Mouse (Mus musculus): Measurements from ENCODE around the gene Gm20388. TPM values are rescaled to one million over a fixed set of nuclear protein-coding genes. Genes with fewer than 3 reads are reported as not detected.

Gene Gm20388
- polyA plus RNA-seq, 1 experiment from 2014 or later: not detected

GRCm38 (mm10) chr8:122287742-122288141, 2377.1 kb downstream of the Gm20388 start:
- no peaks in the 10 kb centered on the region for H3K9me3 ChIP-seq
- H3K27ac ChIP-seq (replicated peaks): peak overlapping the region; percentile 45
- WGBS: 57% methylated on average over 8 of the region's 8 CpGs
- ATAC-seq (ENCODE audit: extremely low read depth, insufficient number of reproducible peaks, low FRiP score, low TSS enrichment): no peak
- H3K36me3 ChIP-seq: peaks cover 30% of the 10 kb centered on the region
- peaks cover 97% of the 10 kb centered on the region for H3K4me1 ChIP-seq
- peak overlapping the region; percentile 90 for H3K4me2 ChIP-seq
- H3K27me3 ChIP-seq (replicated peaks): no peaks in the 10 kb centered on the region
- H3K9ac ChIP-seq: peak overlapping the region; percentile 65
- peak overlapping the region; percentile 6; the same call in 1 of the 2 replicates for H3K4me3 ChIP-seq

GRCm38 (mm10) chr8:122288344-122288743, 2377.7 kb downstream of the Gm20388 start:
- ATAC-seq (ENCODE audit: extremely low read depth, insufficient number of reproducible peaks, low FRiP score, low TSS enrichment): no peak
- H3K9ac ChIP-seq: peak overlapping the region; percentile 65
- H3K4me3 ChIP-seq: no peak overlapping the region; the same call in 1 of the 2 replicates
- H3K4me2 ChIP-seq: peak overlapping the region; percentile 90; the same call in 1 of the 2 replicates
- 65% methylated on average over 3 of the region's 3 CpGs for WGBS
- H3K27me3 ChIP-seq (replicated peaks): no peaks in the 10 kb centered on the region
- peaks cover 36% of the 10 kb centered on the region for H3K36me3 ChIP-seq
- H3K27ac ChIP-seq (replicated peaks): peak overlapping the region; percentile 45
- H3K4me1 ChIP-seq: peaks cover 100% of the 10 kb centered on the region
- H3K9me3 ChIP-seq: no peaks in the 10 kb centered on the region

DNA sequence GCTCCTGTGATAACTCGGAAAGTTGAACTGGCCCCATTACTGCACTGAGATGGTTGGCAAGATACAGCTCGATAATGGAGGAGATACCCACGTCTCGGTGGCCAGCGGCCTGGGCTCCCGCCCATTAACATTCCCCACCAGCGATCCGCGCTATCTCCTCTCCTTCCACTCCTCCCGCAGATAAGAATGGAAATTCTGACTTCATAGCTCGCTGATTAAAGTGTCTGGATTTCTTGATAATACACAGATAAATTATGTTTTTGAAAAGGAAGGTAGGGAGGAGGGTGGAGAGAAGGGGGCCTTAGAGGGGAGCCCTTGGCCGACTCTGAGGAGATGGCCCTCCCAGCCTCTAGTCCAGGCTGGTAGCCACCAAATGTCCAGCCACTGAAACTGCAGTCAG, 2380.4 kb downstream of the Gm20388 start:
- H3K4me1 ChIP-seq: peaks cover 100% of the 10 kb centered on the region

DNA sequence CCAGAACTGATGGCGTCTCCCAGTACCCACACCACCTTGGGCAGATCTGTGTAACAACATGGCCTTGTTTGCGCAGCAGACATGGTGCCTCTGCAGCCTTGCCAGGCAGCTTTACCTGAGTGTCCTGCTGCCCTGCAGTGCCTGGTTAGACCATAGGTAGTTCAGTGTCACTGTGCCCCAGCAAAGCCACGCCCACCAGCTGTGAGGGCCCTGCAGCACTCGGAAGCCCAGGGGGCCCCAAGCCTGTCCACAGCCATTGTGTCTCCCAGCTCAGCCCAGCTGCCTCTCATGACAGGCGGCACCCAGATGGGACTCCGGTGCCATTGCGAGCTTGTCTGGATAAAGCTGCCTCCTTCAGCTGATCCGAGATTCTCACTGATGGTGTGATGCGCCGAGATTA, 2380.9 kb downstream of the Gm20388 start:
- H3K27me3 ChIP-seq (replicated peaks): no peaks in the 10 kb centered on the region
- peak overlapping the region; percentile 8; the same call in 1 of the 2 replicates for H3K4me3 ChIP-seq
- ATAC-seq (ENCODE audit: extremely low read depth, insufficient number of reproducible peaks, low FRiP score, low TSS enrichment): no peak
- H3K4me1 ChIP-seq: peaks cover 100% of the 10 kb centered on the region
- peaks cover 37% of the 10 kb centered on the region for H3K36me3 ChIP-seq
- WGBS: 52% methylated on average over 10 of the region's 10 CpGs
- peak overlapping the region; percentile 46 for H3K4me2 ChIP-seq
- H3K27ac ChIP-seq (replicated peaks): peak overlapping the region; percentile 96
- H3K9ac ChIP-seq: peak overlapping the region; percentile 71
- no peaks in the 10 kb centered on the region for H3K9me3 ChIP-seq

More for the DNA sequence above, 2380.4 kb downstream of the Gm20388 start:
- Histone ChIP-seq H3K9ac (peak overlapping the region; percentile 71), H3K36me3 (peaks cover 37% of the 10 kb centered on the region), H3K27ac (replicated peaks) (peak overlapping the region; percentile 96), H3K9me3 (no peaks in the 10 kb centered on the region), H3K4me3 (peak overlapping the region; percentile 6; the same call in 1 of the 2 replicates), H3K4me2 (peak overlapping the region; percentile 46), H3K27me3 (replicated peaks) (no peaks in the 10 kb centered on the region)
- 22% methylated on average over 12 of the region's 12 CpGs for WGBS
- ATAC-seq (ENCODE audit: extremely low read depth, insufficient number of reproducible peaks, low FRiP score, low TSS enrichment): no peak

- H3K27me3 ChIP-seq (replicated peaks): no peaks in the 10 kb centered on the region
- no peak for ATAC-seq (ENCODE audit: extremely low read depth, insufficient number of reproducible peaks, low FRiP score, low TSS enrichment)
- peak overlapping the region; percentile 96 for H3K27ac ChIP-seq (replicated peaks)
- H3K4me1 ChIP-seq: peaks cover 100% of the 10 kb centered on the region
- no peaks in the 10 kb centered on the region for H3K9me3 ChIP-seq
- no peak overlapping the region for H3K4me3 ChIP-seq
- peak overlapping the region; percentile 43; the same call in 1 of the 2 replicates for H3K4me2 ChIP-seq
- WGBS: 36% methylated on average over 10 of the region's 10 CpGs
- peaks cover 33% of the 10 kb centered on the region for H3K36me3 ChIP-seq
- peak overlapping the region; percentile 65 for H3K9ac ChIP-seq
Measured at GRCm38 (mm10) chr8:122293484-122293883, 2382.8 kb downstream of the Gm20388 start.

DNA sequence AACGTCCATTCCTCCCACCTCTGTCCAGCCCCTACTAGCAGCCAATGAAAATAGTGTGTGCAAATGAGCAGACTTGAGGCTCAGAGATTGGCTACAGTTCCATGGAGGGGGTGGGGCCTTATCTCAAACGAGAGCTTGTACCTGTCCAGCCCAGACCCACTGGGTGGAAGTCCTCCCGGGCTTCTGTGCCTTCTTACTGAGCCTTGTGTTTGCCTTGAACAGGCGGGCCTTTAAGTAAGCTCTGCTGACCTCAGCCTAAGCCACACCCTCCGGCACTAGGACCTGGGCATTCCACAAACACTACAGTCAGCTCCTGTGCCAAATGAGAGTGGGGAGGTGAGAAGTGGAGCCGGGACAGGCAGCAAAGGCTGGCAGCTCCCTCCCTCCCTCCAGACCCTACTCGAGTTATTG, 2383.6 kb downstream of the Gm20388 start:
- peaks cover 28% of the 10 kb centered on the region for H3K36me3 ChIP-seq
- WGBS: 3% methylated on average over 7 of the region's 7 CpGs
- H3K9me3 ChIP-seq: no peaks in the 10 kb centered on the region
- H3K4me3 ChIP-seq: 0 out of 2 replicates have a peak overlapping the region, but pooled peaks have one; percentile 13
- peak overlapping the region; percentile 43 for H3K4me2 ChIP-seq
- peak overlapping the region; percentile 96 for H3K27ac ChIP-seq (replicated peaks)
- no peaks in the 10 kb centered on the region for H3K27me3 ChIP-seq (replicated peaks)
- H3K4me1 ChIP-seq: peaks cover 100% of the 10 kb centered on the region
- H3K9ac ChIP-seq: 0 out of 2 replicates have a peak overlapping the region, but pooled peaks have one; percentile 73
- peak; percentile 77 for ATAC-seq (ENCODE audit: extremely low read depth, insufficient number of reproducible peaks, low FRiP score, low TSS enrichment)

DNA sequence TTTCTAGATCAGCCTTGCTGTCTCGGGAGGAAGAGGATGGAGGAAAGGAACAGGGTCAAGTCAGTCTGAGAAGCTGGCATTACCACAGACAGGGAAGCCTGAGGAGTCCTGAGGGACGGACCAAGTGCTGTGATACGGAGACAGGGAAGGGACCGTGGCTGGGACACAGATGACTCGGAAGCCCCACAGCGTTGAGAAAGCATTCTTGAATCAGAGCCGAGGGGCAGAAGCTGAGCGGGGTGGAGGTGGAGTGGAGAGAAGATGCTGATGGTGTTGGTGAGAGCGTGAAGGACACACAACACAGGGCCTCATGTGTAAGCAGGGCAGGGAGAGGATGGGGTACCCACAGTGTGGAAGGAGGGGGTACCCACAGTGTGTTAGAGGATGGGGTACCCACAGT, 2384.7 kb downstream of the Gm20388 start:
- Histone ChIP-seq H3K4me1 (peaks cover 100% of the 10 kb centered on the region), H3K27me3 (replicated peaks) (no peaks in the 10 kb centered on the region), H3K9ac (peak overlapping the region; percentile 73), H3K4me3 (no peak overlapping the region), H3K36me3 (peaks cover 19% of the 10 kb centered on the region), H3K4me2 (peak overlapping the region; percentile 43; the same call in 1 of the 2 replicates), H3K9me3 (no peaks in the 10 kb centered on the region), H3K27ac (replicated peaks) (peak overlapping the region; percentile 96)
- ATAC-seq (ENCODE audit: extremely low read depth, insufficient number of reproducible peaks, low FRiP score, low TSS enrichment): no peak
- 26% methylated on average over 9 of the region's 9 CpGs for WGBS

- 9% methylated on average over 24 of the region's 24 CpGs for WGBS
- no peak overlapping the region for H3K4me3 ChIP-seq
- H3K9ac ChIP-seq: peak overlapping the region; percentile 73
- peak overlapping the region; percentile 96 for H3K27ac ChIP-seq (replicated peaks)
- no peaks in the 10 kb centered on the region for H3K9me3 ChIP-seq
- no peak for ATAC-seq (ENCODE audit: extremely low read depth, insufficient number of reproducible peaks, low FRiP score, low TSS enrichment)
- peak overlapping the region; percentile 43 for H3K4me2 ChIP-seq
- peaks cover 24% of the 10 kb centered on the region for H3K36me3 ChIP-seq
- H3K4me1 ChIP-seq: peaks cover 100% of the 10 kb centered on the region
- no peaks in the 10 kb centered on the region for H3K27me3 ChIP-seq (replicated peaks)
Measured at GRCm38 (mm10) chr8:122296173-122297001, 2385.7 kb downstream of the Gm20388 start.

- WGBS: 25% methylated on average over 16 of the region's 16 CpGs
Measured at GRCm38 (mm10) chr8:122299581-122300254, 2389.1 kb downstream of the Gm20388 start.

DNA sequence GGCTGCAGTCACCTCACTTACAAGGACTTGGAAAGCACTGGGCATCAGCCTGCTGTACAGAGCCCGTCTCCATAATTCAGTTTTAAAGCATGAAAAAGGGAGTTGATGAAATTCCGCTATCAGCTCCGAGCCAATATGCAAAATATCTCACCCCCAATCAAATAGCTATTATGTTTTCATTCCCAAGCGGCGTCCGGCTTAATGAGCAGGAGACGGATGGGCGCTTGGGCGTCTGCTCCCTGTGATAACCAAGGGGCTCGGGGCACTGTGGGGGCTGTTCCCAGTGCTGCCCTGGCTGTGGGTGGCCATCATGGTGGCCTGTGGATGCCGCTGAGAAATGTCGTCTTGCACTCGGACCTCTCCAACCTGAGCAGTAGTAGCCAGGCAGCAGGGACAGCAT, 2390.4 kb downstream of the Gm20388 start:
- peaks cover 100% of the 10 kb centered on the region for H3K4me1 ChIP-seq
- H3K9ac ChIP-seq: peak overlapping the region; percentile 64
- 69% methylated on average over 13 of the region's 13 CpGs for WGBS
- peak overlapping the region; percentile 57; the same call in 1 of the 2 replicates for H3K4me2 ChIP-seq
- peak overlapping the region; percentile 96 for H3K27ac ChIP-seq (replicated peaks)
- peaks cover 16% of the 10 kb centered on the region for H3K36me3 ChIP-seq
- no peak for ATAC-seq (ENCODE audit: extremely low read depth, insufficient number of reproducible peaks, low FRiP score, low TSS enrichment)
- H3K9me3 ChIP-seq: no peaks in the 10 kb centered on the region
- no peak overlapping the region for H3K4me3 ChIP-seq
- no peaks in the 10 kb centered on the region for H3K27me3 ChIP-seq (replicated peaks)

More at GRCm38 (mm10) chr8:122299581-122300254, 2389.1 kb downstream of the Gm20388 start:
- peak overlapping the region; percentile 96 for H3K27ac ChIP-seq (replicated peaks)
- H3K36me3 ChIP-seq: 0 out of 2 replicates have a peak, but pooled peaks cover 5% of the 10 kb centered on the region
- peak overlapping the region; percentile 64 for H3K9ac ChIP-seq
- no peaks in the 10 kb centered on the region for H3K27me3 ChIP-seq (replicated peaks)
- peak overlapping the region; percentile 57 for H3K4me2 ChIP-seq
- H3K4me1 ChIP-seq: peaks cover 100% of the 10 kb centered on the region
- ATAC-seq (ENCODE audit: extremely low read depth, insufficient number of reproducible peaks, low FRiP score, low TSS enrichment): no peak
- H3K4me3 ChIP-seq: peak overlapping the region; percentile 3; the same call in 1 of the 2 replicates
- no peaks in the 10 kb centered on the region for H3K9me3 ChIP-seq

- peaks cover 23% of the 10 kb centered on the region for H3K36me3 ChIP-seq
- WGBS: 45% methylated on average over 5 of the region's 5 CpGs
- H3K4me1 ChIP-seq: peaks cover 100% of the 10 kb centered on the region
Measured at GRCm38 (mm10) chr8:122301866-122302265, 2391.2 kb downstream of the Gm20388 start.

More at GRCm38 (mm10) chr8:122301866-122302265, 2391.2 kb downstream of the Gm20388 start:
- no peak for ATAC-seq (ENCODE audit: extremely low read depth, insufficient number of reproducible peaks, low FRiP score, low TSS enrichment)
- Histone ChIP-seq H3K9me3 (no peaks in the 10 kb centered on the region), H3K27me3 (replicated peaks) (no peaks in the 10 kb centered on the region), H3K4me3 (no peak overlapping the region), H3K27ac (replicated peaks) (peak overlapping the region; percentile 96), H3K9ac (peak overlapping the region; percentile 55), H3K4me2 (no peak overlapping the region)

Data from heart, embryonic 13.5 days (tissue).